Mouse (Mus musculus): ENCODE measurements at regions not wholly inside any gene's neighbourhood (a gene's known extent, or its start where the extent isn't known, plus 50 kb on each side); places are given as distances from the start of the nearest gene placed in this dataset.
A peak's percentile ranks its signal among the peaks of the same experiment; 100 is the strongest.

- no peak for DNase-seq (ENCODE audit: low spot score)
Measured at GRCm38 (mm10) chr14:115010877-115011276, 81.1 kb upstream of the Gpc5 start.

DNA sequence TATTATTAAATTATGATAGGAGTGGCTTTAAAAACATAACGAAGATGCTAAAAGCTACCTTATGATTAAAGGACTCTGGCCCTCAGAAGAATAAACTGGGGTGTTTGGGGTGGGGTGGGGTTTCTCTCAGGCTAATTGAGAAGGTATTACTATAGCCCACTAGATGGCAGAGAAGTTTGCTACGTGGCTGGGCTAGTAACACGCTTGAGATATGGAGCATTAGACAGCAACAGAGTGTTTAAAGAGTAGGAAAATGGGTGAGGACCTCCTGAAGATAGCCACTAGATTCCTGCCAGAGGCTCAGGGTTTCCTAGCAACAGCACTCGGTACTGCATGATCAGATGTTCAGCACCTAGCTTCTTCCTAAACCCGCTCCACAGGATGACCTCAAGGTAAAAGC, 76.7 kb upstream of the Gpc5 start:
- DNase-seq (ENCODE audit: low spot score) = no peak

- peak; percentile 38 for DNase-seq (ENCODE audit: low spot score)
Measured at GRCm38 (mm10) chr14:115017410-115018153, 74.4 kb upstream of the Gpc5 start.

DNA sequence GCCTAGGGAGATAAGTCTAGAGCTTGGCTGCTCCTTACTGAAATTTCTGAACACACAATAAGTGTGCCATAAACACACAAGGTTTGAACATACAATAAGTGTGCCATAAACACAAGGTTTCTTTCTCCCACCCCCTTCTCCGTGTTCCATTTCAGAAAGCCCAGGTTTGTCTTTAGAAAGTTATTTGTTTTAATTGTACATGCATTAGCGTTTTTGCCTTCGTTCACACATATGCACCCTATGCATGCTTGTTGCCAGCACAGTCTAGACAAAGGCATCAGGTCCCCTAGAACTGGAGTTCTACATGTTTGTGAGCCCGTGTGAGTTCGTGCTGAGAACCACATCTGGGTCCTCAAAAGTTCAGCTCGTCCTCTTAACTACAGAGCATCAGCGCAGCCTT, 64.0 kb upstream of the Gpc5 start:
- no peak for DNase-seq (ENCODE audit: low spot score)

- DNase-seq (ENCODE audit: low spot score) = no peak
Measured at GRCm38 (mm10) chr14:115031734-115032133, 60.3 kb upstream of the Gpc5 start.

- DNase-seq (ENCODE audit: low spot score) = no peak
Measured at GRCm38 (mm10) chr14:115033375-115033969, 58.5 kb upstream of the Gpc5 start.

- DNase-seq (ENCODE audit: low spot score) = no peak
Measured at GRCm38 (mm10) chr14:115034718-115035437, 57.1 kb upstream of the Gpc5 start.

GRCm38 (mm10) chr14:115037086-115037793, 54.8 kb upstream of the Gpc5 start:
- DNase-seq (ENCODE audit: low spot score) = no peak

- no peak for DNase-seq (ENCODE audit: low spot score)
Measured at GRCm38 (mm10) chr14:115038788-115039187, 53.2 kb upstream of the Gpc5 start.

DNA sequence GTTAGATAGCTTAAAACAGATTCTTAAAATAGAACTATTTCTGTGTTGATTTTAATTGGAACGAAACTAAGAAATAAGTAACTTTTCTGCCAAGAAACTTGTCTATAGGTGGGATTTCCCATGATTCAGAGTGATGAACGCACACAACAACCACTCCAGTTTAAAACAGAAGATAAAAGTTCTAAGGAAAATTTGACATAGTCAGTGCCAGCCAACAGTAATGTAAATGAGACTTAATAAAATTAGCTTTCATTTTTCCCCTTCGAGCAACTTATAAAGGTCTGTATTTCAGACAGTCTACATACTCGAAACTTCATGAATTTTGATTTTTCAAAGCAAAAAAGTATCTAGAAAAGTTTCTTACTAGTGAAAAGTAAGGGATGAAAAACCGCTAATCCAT, 52.5 kb upstream of the Gpc5 start:
- DNase-seq (ENCODE audit: low spot score) = no peak

GRCm38 (mm10) chr14:115040091-115040571, 51.9 kb upstream of the Gpc5 start:
- DNase-seq (ENCODE audit: low spot score) = no peak

DNA sequence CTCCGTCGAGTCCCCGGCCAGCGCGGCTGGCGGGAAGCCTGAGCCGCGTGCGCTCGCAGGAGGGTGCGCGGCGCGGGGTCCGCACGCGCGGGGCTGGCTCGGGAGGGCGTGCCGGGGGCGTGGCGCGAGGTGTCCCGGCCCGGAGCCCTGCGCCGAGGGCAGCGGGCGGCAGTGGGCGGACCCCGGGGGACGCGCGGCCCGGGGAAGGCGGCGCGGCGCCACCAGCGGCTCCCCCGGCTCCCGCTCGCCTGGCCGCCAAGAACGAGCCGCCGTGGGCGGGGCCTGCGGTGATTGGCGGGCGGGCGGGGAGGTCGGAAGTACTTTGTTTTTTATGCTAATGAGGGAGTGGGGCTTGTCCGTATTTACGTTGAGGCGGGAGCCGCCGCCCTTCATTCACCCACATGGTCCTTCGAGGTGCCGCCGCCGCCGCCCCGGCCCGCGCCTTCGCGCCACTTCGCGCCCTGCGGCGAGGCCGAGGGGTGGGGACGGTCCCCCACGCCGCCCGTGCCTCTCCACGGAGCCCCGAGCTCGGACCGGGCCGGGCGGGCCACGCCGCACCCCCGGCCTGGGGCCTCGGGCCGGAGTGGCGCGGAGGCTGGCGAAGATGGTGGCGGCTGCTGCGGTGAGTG, 51.3 kb upstream of the Gpc5 start:
- DNase-seq (ENCODE audit: low spot score) = peak; percentile 80

- DNase-seq (ENCODE audit: low spot score) = peak; percentile 42
Measured at GRCm38 (mm10) chr14:115041336-115042054, 50.5 kb upstream of the Gpc5 start.

DNA sequence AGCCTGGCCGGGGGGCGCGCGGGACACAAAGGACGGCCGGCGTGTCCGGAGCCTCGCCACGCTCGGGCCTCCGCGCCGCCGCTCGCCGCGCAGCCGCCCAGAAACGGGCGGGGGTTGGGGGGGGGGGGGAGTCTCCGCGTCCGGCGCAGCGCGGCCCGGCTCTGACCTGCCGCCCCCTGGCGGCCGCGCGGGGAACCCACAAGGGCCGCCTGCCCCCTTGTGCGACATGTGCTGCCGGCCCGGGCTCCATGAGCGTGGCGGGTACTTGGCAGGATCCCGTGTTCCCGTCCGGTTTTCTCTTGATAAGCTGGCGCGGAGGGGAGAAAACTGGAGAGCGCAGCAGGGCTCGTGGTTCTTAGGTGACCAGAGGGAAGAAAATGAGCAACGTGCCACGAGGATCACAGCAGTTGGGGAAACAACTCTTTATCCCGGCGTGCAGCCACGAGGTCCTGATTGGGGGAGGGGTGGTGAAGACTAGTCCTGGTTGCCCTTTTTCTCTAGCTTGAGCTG, 49.9 kb upstream of the Gpc5 start:
- peak; percentile 85 for DNase-seq (ENCODE audit: low spot score)

Data from urinary bladder, adult 2 months (tissue).